Mouse (Mus musculus): ENCODE data around the gene Mlh3. TPM values are rescaled to one million over a fixed set of nuclear protein-coding genes. Genes with fewer than 3 reads are reported as not detected.

Gene Mlh3
- polyA plus RNA-seq, 1 experiment, result 0.82 TPM

- no peaks in the 10 kb centered on the region for H3K79me2 ChIP-seq (ENCODE audit: control insufficient read depth, insufficient read depth)
- no peak overlapping the region for H3K4me3 ChIP-seq (ENCODE audit: insufficient read depth, poor library complexity, severe bottlenecking)
- TF ChIP-seq CEBPB (IDR thresholded peaks at IDR 0.05; ENCODE audit: low read depth) (no peak), MAX (IDR thresholded peaks at IDR 0.05) (no peak), MYOG (IDR thresholded peaks at IDR 0.05; ENCODE audit: control insufficient read depth, extremely low read depth, insufficient read length) (no peak), USF1 (IDR thresholded peaks at IDR 0.05; ENCODE audit: low read depth) (no peak), FOSL1 (IDR thresholded peaks at IDR 0.05; ENCODE audit: insufficient read depth, low read length, poor library complexity, severe bottlenecking) (no peak), CTCF (IDR thresholded peaks at IDR 0.05; ENCODE audit: control insufficient read depth, insufficient read depth, insufficient read length) (no peak), MYOD1 (IDR thresholded peaks at IDR 0.05; ENCODE audit: control insufficient read depth, insufficient read length, low read depth) (no peak)
- no peaks in the 10 kb centered on the region for H3K79me3 ChIP-seq (ENCODE audit: low read depth)
- no peak overlapping the region for H3ac ChIP-seq (ENCODE audit: control insufficient read depth, insufficient read length, low read depth)
- H3K36me3 ChIP-seq (ENCODE audit: control insufficient read depth, insufficient read depth), result no peaks in the 10 kb centered on the region
- no peaks in the 10 kb centered on the region for H3K27me3 ChIP-seq (ENCODE audit: control insufficient read depth, insufficient read depth, insufficient read length)
These were observed 76.3 kb downstream of the Mlh3 start for GRCm38 (mm10) chr12:85193923-85194622.

DNA sequence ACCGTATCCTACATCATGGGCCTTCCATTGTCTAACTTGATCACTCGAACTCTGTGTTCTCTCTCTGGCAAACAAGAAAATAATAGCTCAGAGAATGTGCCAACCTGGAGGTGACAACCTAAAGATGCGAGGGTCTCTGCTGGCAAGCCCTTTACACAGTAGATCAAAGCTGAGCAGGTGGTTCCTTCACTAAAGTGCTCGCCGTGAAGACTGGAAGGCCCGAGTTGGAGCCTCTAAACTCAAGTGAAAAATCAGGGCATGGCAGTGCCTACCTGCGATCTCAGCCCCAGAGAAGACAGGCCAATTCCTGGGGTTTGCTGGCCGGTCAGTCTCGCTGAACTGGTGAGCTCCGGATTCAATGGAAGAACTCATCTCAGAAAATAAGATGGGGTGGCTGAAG, 77.3 kb downstream of the Mlh3 start:
- no peak overlapping the region for H3ac ChIP-seq (ENCODE audit: control insufficient read depth, insufficient read length, low read depth)
- no peaks in the 10 kb centered on the region for H3K36me3 ChIP-seq (ENCODE audit: control insufficient read depth, insufficient read depth)
- no peaks in the 10 kb centered on the region for H3K79me3 ChIP-seq (ENCODE audit: low read depth)
- no peak overlapping the region for H3K4me3 ChIP-seq (ENCODE audit: insufficient read depth, poor library complexity, severe bottlenecking)
- no peaks in the 10 kb centered on the region for H3K79me2 ChIP-seq (ENCODE audit: control insufficient read depth, insufficient read depth)
- no peaks in the 10 kb centered on the region for H3K27me3 ChIP-seq (ENCODE audit: control insufficient read depth, insufficient read depth, insufficient read length)
- TF ChIP-seq MAX (IDR thresholded peaks at IDR 0.05) (no peak), CEBPB (IDR thresholded peaks at IDR 0.05; ENCODE audit: low read depth) (no peak), FOSL1 (IDR thresholded peaks at IDR 0.05; ENCODE audit: insufficient read depth, low read length, poor library complexity, severe bottlenecking) (no peak), MYOD1 (IDR thresholded peaks at IDR 0.05; ENCODE audit: control insufficient read depth, insufficient read length, low read depth) (no peak), USF1 (IDR thresholded peaks at IDR 0.05; ENCODE audit: low read depth) (no peak), MYOG (IDR thresholded peaks at IDR 0.05; ENCODE audit: control insufficient read depth, extremely low read depth, insufficient read length) (no peak), CTCF (IDR thresholded peaks at IDR 0.05; ENCODE audit: control insufficient read depth, insufficient read depth, insufficient read length) (no peak)

DNA sequence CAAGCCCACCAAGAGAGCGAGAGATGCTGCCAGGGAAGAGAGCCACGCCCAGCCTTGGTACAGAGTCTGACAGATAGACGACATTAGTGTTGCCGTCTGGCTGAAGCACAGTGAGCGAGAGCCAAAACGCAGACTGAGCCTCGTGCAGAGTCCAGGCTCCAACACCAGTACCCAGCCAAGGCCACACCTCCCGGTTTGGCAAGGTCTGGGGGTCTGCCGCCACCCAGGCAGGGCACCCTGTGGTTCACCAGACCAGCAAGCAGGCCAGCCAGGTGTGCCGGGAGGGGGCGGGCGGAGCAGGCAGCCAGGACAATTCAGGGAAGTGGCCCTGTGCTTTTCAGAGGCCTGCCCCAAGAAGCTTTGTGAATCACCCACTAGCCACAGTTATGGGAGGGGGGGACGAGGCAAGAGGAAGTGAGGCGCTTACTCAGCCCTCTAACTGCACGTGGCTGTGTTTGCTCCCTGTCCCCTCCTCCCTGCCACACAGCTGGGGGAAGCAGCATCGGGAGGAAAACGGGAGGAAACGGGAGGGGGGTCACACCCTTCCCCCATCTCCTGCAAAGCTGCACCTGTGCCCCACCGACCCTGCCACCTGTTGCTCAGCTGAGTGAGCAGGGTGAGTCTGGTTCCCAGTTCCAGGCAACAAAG, 77.8 kb downstream of the Mlh3 start:
- Histone ChIP-seq H3K4me3 (ENCODE audit: insufficient read depth, poor library complexity, severe bottlenecking) (no peak overlapping the region), H3ac (ENCODE audit: control insufficient read depth, insufficient read length, low read depth) (peak overlapping the region; percentile 48)

GRCm38 (mm10) chr12:85190290-85190689, 80.1 kb downstream of the Mlh3 start:
- no peak overlapping the region for H3K4me3 ChIP-seq (ENCODE audit: insufficient read depth, poor library complexity, severe bottlenecking)
- no peak overlapping the region for H3ac ChIP-seq (ENCODE audit: control insufficient read depth, insufficient read length, low read depth)
- H3K36me3 ChIP-seq (ENCODE audit: control insufficient read depth, insufficient read depth), result no peaks in the 10 kb centered on the region
- no peaks in the 10 kb centered on the region for H3K79me3 ChIP-seq (ENCODE audit: low read depth)
- H3K79me2 ChIP-seq (ENCODE audit: control insufficient read depth, insufficient read depth), result no peaks in the 10 kb centered on the region
- TF ChIP-seq MAX (IDR thresholded peaks at IDR 0.05), result no peak
- TF ChIP-seq CTCF (IDR thresholded peaks at IDR 0.05; ENCODE audit: control insufficient read depth, insufficient read depth, insufficient read length), result no peak
- TF ChIP-seq USF1 (IDR thresholded peaks at IDR 0.05; ENCODE audit: low read depth), result no peak
- no peak for TF ChIP-seq MYOG (IDR thresholded peaks at IDR 0.05; ENCODE audit: control insufficient read depth, extremely low read depth, insufficient read length)
- no peak for TF ChIP-seq CEBPB (IDR thresholded peaks at IDR 0.05; ENCODE audit: low read depth)
- TF ChIP-seq FOSL1 (IDR thresholded peaks at IDR 0.05; ENCODE audit: insufficient read depth, low read length, poor library complexity, severe bottlenecking), result no peak
- no peak for TF ChIP-seq MYOD1 (IDR thresholded peaks at IDR 0.05; ENCODE audit: control insufficient read depth, insufficient read length, low read depth)
- no peaks in the 10 kb centered on the region for H3K27me3 ChIP-seq (ENCODE audit: control insufficient read depth, insufficient read depth, insufficient read length)

More for the DNA sequence above, 77.8 kb downstream of the Mlh3 start:
- TF ChIP-seq MYOD1 (IDR thresholded peaks at IDR 0.05; ENCODE audit: control insufficient read depth, insufficient read length, low read depth), result peak; percentile 78
- peak; percentile 98 for TF ChIP-seq MAX (IDR thresholded peaks at IDR 0.05)
- no peak for TF ChIP-seq FOSL1 (IDR thresholded peaks at IDR 0.05; ENCODE audit: insufficient read depth, low read length, poor library complexity, severe bottlenecking)
- no peak for TF ChIP-seq CTCF (IDR thresholded peaks at IDR 0.05; ENCODE audit: control insufficient read depth, insufficient read depth, insufficient read length)
- no peak for TF ChIP-seq CEBPB (IDR thresholded peaks at IDR 0.05; ENCODE audit: low read depth)
- TF ChIP-seq USF1 (IDR thresholded peaks at IDR 0.05; ENCODE audit: low read depth), result peak; percentile 21
- no peak for TF ChIP-seq MYOG (IDR thresholded peaks at IDR 0.05; ENCODE audit: control insufficient read depth, extremely low read depth, insufficient read length)
- Histone ChIP-seq H3K79me3 (ENCODE audit: low read depth) (no peaks in the 10 kb centered on the region), H3K27me3 (ENCODE audit: control insufficient read depth, insufficient read depth, insufficient read length) (no peaks in the 10 kb centered on the region), H3K36me3 (ENCODE audit: control insufficient read depth, insufficient read depth) (no peaks in the 10 kb centered on the region), H3K79me2 (ENCODE audit: control insufficient read depth, insufficient read depth) (no peaks in the 10 kb centered on the region)

DNA sequence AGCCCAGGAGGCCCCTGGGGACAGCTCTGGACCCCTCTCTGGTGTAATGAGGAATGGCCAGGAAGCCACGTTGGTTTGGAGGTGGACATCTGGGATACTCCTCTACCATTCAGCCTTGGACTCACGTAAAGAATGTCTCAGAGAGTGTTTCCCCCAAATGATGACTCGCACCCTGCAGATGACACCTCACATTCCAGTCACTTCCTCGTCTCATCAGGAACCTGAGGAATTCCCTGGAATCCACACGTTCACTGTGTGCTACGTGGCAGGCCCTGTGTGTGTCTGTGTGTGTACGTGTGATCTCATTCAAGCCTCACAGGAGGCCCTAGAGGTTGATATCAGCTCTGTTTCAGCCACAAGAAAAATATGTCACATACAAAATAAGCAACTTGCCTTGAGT, 84.0 kb downstream of the Mlh3 start:
- Histone ChIP-seq H3K36me3 (ENCODE audit: control insufficient read depth, insufficient read depth) (no peaks in the 10 kb centered on the region), H3K79me3 (ENCODE audit: low read depth) (no peaks in the 10 kb centered on the region), H3ac (ENCODE audit: control insufficient read depth, insufficient read length, low read depth) (no peak overlapping the region), H3K27me3 (ENCODE audit: control insufficient read depth, insufficient read depth, insufficient read length) (no peaks in the 10 kb centered on the region), H3K79me2 (ENCODE audit: control insufficient read depth, insufficient read depth) (no peaks in the 10 kb centered on the region), H3K4me3 (ENCODE audit: insufficient read depth, poor library complexity, severe bottlenecking) (no peak overlapping the region)
- TF ChIP-seq CEBPB (IDR thresholded peaks at IDR 0.05; ENCODE audit: low read depth) (no peak), MYOD1 (IDR thresholded peaks at IDR 0.05; ENCODE audit: control insufficient read depth, insufficient read length, low read depth) (no peak), MAX (IDR thresholded peaks at IDR 0.05) (peak; percentile 33), CTCF (IDR thresholded peaks at IDR 0.05; ENCODE audit: control insufficient read depth, insufficient read depth, insufficient read length) (no peak)
